Mouse (Mus musculus) lung, adult 2 months (tissue): ENCODE data around the gene Gapdhs.

Experiments used
- CTCF ChIP-seq: fragments of 200-500 bp; IDR thresholded peaks from 2 replicates; pipeline ENCODE4 v1.5.1; 2011; ENCODE audit warnings: mild to moderate bottlenecking, low read length, control low read depth; ENCODE audit not compliant: insufficient read depth
- POLR2A ChIP-seq: fragments of 200-500 bp; IDR thresholded peaks from 2 replicates; pipeline ENCODE4 v1.6.1; 2011; ENCODE audit warnings: low read depth, mild to moderate bottlenecking, control low read depth, low read length, borderline replicate concordance; ENCODE audit errors: extremely low read depth

- TF ChIP-seq POLR2A (no peak), CTCF (no peak)
Observed at GRCm38 (mm10) chr7:30790141-30790540, 46.7 kb upstream of the Gapdhs start.
